Mouse (Mus musculus): Measurements from ENCODE around the gene S100pbp.

Gene S100pbp

DNA sequence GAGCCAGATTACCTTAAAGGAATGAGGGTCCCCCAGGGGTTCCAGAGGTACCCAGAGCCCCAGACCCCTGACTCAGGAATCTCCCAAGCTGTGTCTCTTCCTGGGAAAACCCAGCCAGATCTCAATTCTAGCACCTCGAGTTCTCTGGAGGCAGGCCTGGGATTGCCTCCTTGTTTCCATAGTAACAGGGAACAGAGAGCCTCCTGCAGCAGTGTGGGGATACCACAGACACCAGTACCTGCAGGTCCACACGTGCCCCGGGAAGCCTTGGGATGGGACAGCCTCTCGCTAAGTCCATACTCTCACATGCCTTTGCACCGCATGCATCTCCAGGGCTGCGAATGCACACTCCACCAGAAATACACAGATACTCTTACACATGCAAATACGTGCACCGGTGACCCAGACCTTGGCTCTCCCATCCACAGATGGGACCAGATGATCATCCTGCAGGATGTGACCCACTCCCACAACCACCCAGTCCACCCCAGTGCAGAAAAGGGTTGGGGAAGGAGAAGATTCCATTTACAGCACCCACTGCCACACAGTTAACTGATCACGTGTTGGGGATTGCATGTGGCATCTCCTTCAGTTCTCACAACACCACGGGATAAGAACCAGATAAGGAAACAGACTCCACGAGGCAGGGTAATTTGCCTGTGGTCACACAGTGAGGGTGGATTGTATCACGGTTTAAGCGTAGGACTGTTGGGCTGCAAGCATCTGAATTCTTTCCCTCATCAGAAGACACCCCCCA, 60.8 kb downstream of the S100pbp start:
- DNase-seq (ENCODE audit: low read depth), result no peak

DNA sequence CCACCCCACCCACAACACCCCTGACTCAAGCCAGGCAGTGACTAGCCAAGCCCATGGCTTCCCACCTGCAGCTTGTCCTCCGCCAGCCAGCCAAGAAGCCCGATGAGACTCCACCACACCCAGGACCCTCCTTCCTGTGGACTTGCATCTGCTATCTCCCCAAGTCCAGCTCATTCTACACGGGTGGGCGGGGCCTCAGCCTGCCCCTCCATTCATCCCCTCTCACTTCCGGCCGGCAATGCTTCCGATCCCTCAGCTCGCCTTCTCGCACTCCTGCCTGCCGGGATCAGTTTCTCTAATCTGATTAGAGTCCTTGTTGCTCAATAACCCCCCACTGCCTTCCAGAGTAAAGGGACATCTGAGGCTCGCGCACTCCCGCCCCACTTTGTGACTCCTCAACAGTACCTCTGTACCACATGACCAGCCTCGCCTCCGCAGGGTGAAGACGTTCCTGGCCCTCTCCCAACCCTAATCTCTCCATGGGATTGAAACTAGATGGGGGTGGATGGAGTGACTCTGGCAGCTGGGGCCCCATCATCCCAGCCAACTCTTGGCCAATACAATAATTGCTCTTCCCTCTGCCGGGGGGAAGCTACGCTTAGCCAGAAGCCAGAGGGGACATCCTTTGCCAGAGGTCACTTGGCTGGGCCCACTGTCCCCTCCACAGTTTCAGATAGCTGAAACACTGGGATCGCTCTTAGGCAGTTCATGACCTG, 63.6 kb downstream of the S100pbp start:
- DNase-seq (ENCODE audit: low read depth), result no peak

GRCm38 (mm10) chr4:129124652-129125146, 64.8 kb downstream of the S100pbp start:
- no peak for DNase-seq (ENCODE audit: low read depth)

GRCm38 (mm10) chr4:129122719-129123118, 66.8 kb downstream of the S100pbp start:
- DNase-seq (ENCODE audit: low read depth), result no peak

- peak; percentile 33 for DNase-seq (ENCODE audit: low read depth)
These were observed 67.4 kb downstream of the S100pbp start for GRCm38 (mm10) chr4:129122107-129122506.

DNA sequence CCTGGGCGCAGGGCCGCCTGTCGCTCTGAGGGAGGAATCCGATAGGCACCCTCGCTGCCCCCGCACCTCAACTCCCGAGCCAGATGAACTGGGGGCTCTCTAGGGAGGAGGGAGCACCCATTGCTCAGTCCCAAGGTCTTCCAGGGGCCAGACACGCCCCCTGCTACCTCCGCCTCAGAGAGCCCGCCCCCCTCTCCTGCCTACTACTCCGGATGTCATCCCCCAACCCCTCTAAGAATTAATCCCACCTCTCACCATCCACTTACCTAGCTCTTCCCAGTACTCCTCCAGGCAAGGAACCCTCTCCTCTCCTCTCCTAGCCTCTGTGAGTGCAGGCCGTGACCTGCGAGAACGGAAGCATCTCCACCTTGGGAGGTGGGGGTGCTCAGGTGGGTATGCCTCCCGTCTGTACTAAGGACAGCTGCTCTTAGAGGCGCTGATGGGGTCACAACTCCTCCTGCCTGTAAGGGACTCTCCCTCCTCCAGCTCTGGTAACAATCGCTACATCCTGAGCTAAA, 67.9 kb downstream of the S100pbp start, which contains the start of gene Hpca:
Hpca (minus strand) TSS at position 468 of the 518 bp plus-strand sequence.
- no peak for DNase-seq (ENCODE audit: low read depth)

- DNase-seq (ENCODE audit: low read depth), result peak; percentile 69
These were observed 68.7 kb downstream of the S100pbp start for GRCm38 (mm10) chr4:129120520-129121445.

DNA sequence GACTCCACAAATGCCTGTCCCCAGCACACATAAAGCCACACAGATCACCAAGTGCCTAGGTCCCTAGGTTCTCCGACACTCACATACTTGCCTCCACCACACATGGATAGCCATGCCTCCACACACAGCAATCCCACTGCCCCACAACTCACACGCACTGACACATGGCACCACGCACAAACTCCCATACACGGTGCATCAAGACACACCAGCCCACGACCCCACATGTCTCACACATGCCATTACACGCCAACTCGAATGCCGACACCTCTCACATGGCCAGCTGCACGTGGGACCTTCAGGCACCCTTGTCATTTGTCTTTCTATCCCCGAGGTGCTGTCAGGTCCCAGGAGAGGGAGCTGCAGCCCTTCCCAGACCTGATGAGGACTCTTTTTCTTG, 69.8 kb downstream of the S100pbp start:
- no peak for DNase-seq (ENCODE audit: low read depth)

GRCm38 (mm10) chr4:129117720-129118510, 71.6 kb downstream of the S100pbp start:
- DNase-seq (ENCODE audit: low read depth), result no peak

- no peak for DNase-seq (ENCODE audit: low read depth)
These were observed 72.8 kb downstream of the S100pbp start for GRCm38 (mm10) chr4:129116703-129117102.

DNA sequence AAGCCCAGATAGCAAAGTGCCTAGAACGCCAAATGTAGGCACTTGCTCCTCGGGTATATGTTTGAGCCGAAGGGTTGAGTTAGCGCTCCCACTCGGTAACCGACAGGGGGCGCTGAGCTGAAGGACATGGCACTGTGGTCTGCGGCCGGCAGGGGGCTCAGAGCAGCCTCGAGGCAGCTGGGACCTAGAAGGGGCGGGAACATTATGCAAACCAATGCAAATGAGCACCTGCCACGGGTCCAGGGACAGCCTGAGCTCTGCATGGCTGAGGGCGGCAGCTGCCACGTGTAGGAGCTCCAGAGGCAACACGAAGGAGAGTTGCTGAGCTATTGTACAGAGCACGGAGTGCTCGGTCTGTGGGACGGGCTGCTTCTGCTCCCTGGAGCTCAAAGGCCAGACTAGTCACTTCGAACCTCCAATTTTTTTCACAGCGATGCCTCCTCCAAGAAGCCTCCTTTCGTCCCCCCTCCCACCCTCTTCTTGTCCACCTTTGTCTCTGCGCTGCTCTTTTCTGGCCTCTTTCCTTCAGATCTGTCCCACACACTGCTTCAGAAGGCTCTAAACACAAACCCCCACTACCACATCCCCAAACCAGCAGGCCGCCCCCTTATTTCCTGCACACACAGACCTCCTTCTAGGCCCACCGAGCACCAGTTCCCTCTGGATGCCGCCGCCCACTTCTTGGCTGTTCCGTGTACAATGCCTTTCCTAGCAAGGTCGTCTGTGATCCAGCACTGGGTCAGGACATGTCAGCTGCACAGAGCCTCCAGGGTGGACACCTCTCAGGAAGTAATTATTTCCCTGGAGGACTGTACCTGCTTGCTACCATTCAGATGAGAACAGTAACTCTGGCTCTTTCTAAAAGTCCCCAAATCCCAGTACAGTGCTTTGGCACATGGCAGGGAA, 76.2 kb downstream of the S100pbp start:
- DNase-seq (ENCODE audit: low read depth), result peak; percentile 73

GRCm38 (mm10) chr4:129112231-129112630, 77.3 kb downstream of the S100pbp start:
- DNase-seq (ENCODE audit: low read depth), result no peak

- DNase-seq (ENCODE audit: low read depth), result no peak
These were observed 78.2 kb downstream of the S100pbp start for GRCm38 (mm10) chr4:129111350-129111749.

DNA sequence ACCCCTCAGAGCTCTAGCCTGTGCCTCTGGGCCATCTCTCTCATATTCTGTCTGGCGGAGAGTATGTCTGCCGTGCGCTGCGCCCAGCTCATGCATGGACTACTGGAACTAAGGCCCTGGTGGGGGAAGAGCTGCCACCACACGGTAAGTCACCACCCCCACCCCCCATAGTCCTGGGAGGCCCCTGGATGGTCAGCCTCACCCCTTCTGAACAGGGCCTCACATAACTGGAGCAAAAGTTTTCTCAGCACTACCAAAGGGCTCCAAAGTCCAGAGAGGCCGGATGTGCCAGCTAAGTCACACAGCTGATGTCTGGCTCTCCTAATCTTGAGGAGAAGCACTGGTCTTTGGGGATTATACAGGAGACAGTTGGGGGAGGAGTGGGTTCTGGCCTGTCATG, 78.7 kb downstream of the S100pbp start:
- DNase-seq (ENCODE audit: low read depth), result no peak

GRCm38 (mm10) chr4:129108624-129109023, 80.9 kb downstream of the S100pbp start:
- no peak for DNase-seq (ENCODE audit: low read depth)

GRCm38 (mm10) chr4:129107348-129107899, 82.1 kb downstream of the S100pbp start:
- no peak for DNase-seq (ENCODE audit: low read depth)

GRCm38 (mm10) chr4:129106073-129106472, 83.5 kb downstream of the S100pbp start:
- no peak for DNase-seq (ENCODE audit: low read depth)

GRCm38 (mm10) chr4:129105356-129105755, 84.2 kb downstream of the S100pbp start, which contains the start of gene Tmem54:
Tmem54 (plus strand) TSS chr4:129105548.
- DNase-seq (ENCODE audit: low read depth), result no peak

GRCm38 (mm10) chr4:129102133-129102829, 87.2 kb downstream of the S100pbp start:
- DNase-seq (ENCODE audit: low read depth), result no peak
